11 mouse cellular contexts compared by ENCODE assay signal in the genomic region with DNA sequence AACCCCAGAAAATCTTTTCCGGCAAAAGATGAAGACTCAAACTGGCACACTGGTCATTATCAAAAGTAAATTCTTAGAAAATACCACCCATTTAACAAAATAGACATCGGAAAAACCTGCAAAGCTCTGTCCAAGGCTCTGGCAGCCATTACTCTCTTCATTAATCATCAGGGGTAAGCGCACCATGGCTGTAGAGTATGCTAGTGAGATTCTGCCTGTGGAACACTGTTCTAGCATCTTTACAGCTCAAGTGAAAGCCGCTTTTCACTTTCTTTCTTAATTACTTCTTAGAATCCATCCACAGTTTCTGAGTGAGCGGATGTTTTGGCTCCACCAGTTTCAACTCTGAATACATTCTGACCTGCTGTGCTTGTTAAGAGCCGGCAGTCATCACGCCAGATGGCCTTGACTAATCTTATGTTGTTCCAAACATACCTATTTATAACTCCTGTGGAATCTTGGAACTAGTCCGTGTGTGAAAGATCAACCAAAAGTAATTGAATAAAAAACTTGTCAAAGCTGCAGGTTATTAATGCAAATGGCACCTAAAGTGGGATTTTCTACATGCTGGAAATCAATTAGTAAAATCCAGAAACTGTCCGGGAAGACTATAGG.
DNase-seq lines count a peak whose midpoint lies in the region; ATAC-seq and TF ChIP-seq lines count a peak whose summit lies in the region.
"Had no signal": no experiment of that assay in that cellular context is flagged by ENCODE, and none has a peak within 500 bp of the region (broad histone marks: within the 10 kb centered on the region; RNA-seq: fewer than 3 reads in every experiment).

No protein-coding gene starts in this region.

- H3K36me3 ChIP-seq in embryonic facial prominence, embryonic 14.5 days (ENCODE audit: control insufficient read depth, insufficient read depth, low read length) = no peaks in the 10 kb centered on the region
- no peaks in the 10 kb centered on the region for H3K36me3 ChIP-seq in embryonic facial prominence, embryonic 10.5 days (replicated peaks)
- H3K36me3 ChIP-seq in kidney, adult 2 months (ENCODE audit: control insufficient read depth, insufficient read depth, low read length) = no peaks in the 10 kb centered on the region
- no peaks in the 10 kb centered on the region for H3K36me3 ChIP-seq in forebrain, postnatal 0 days (ENCODE audit: insufficient read depth)
- H3K36me3 ChIP-seq: limb, embryonic 15.5 days had no signal

- H3K27ac ChIP-seq in embryonic facial prominence, embryonic 14.5 days (replicated peaks; ENCODE audit: low read depth, low read length) = no peak overlapping the region
- no peak overlapping the region for H3K27ac ChIP-seq in embryonic facial prominence, embryonic 10.5 days (replicated peaks)
- no peak overlapping the region for H3K27ac ChIP-seq in kidney, adult 2 months (ENCODE audit: insufficient read depth, low read depth, low read length)
- no peak overlapping the region for H3K27ac ChIP-seq in forebrain, postnatal 0 days (ENCODE audit: low read depth, low read length)
- H3K27ac ChIP-seq: limb, embryonic 15.5 days had no signal

- H3K4me1 ChIP-seq in embryonic facial prominence, embryonic 14.5 days (ENCODE audit: control insufficient read depth, insufficient read depth, low read length) = no peaks in the 10 kb centered on the region
- no peaks in the 10 kb centered on the region for H3K4me1 ChIP-seq in embryonic facial prominence, embryonic 10.5 days
- H3K4me1 ChIP-seq in kidney, adult 2 months (ENCODE audit: control insufficient read depth, insufficient read depth, low read length) = no peaks in the 10 kb centered on the region; the same call in 1 of the 2 replicates
- no peaks in the 10 kb centered on the region for H3K4me1 ChIP-seq in forebrain, postnatal 0 days (ENCODE audit: insufficient read depth)
- H3K4me1 ChIP-seq: limb, embryonic 15.5 days had no signal

- 69% methylated on average over 9 of the region's 9 CpGs for WGBS in embryonic facial prominence, embryonic 14.5 days
- WGBS in embryonic facial prominence, embryonic 10.5 days = 81% methylated on average over 9 of the region's 9 CpGs
- WGBS in kidney, adult 2 months = 70% methylated on average over 9 of the region's 9 CpGs
- WGBS in forebrain, postnatal 0 days = 24% methylated on average over 9 of the region's 9 CpGs

- no peak for ATAC-seq in embryonic facial prominence, embryonic 14.5 days (ENCODE audit: low read depth)
- ATAC-seq in forebrain, postnatal 0 days = peak; percentile 76

- H3K9me3 ChIP-seq in embryonic facial prominence, embryonic 14.5 days (ENCODE audit: control insufficient read depth, low read length) = no peaks in the 10 kb centered on the region
- no peaks in the 10 kb centered on the region for H3K9me3 ChIP-seq in embryonic facial prominence, embryonic 10.5 days
- H3K9me3 ChIP-seq in forebrain, postnatal 0 days (ENCODE audit: low read length) = no peaks in the 10 kb centered on the region
- H3K9me3 ChIP-seq: limb, embryonic 15.5 days had no signal

- no peak overlapping the region for H3K9ac ChIP-seq in embryonic facial prominence, embryonic 14.5 days (ENCODE audit: low read depth, low read length)
- H3K9ac ChIP-seq in forebrain, postnatal 0 days = no peak overlapping the region
- H3K9ac ChIP-seq: limb, embryonic 15.5 days had no signal

- no peak overlapping the region for H3K4me3 ChIP-seq in embryonic facial prominence, embryonic 14.5 days (ENCODE audit: low read depth, low read length)
- H3K4me3 ChIP-seq in embryonic facial prominence, embryonic 10.5 days = no peak overlapping the region
- no peak overlapping the region for H3K4me3 ChIP-seq in kidney, adult 2 months (ENCODE audit: insufficient read depth, low read depth, low read length)
- no peak overlapping the region for H3K4me3 ChIP-seq in forebrain, postnatal 0 days (ENCODE audit: low read depth, low read length)
- H3K4me3 ChIP-seq: limb, embryonic 15.5 days; myocyte had no signal

- DNase-seq in embryonic facial prominence, embryonic 14.5 days (ENCODE audit: low spot score) = peak; percentile 52
- DNase-seq in embryonic facial prominence, embryonic 10.5 days (ENCODE audit: low spot score) = no peak
- peak; percentile 17 for DNase-seq in kidney, adult 2 months
- DNase-seq in kidney, adult 18-20 months = no peak
- peak; percentile 8 for DNase-seq in R1 (ENCODE audit: low read depth, low spot score)
- DNase-seq in forebrain, postnatal 0 days = peak; percentile 46
- DNase-seq in yolk sac, embryonic 10.5 days (ENCODE audit: low spot score) = no peak
- no peak for DNase-seq in kidney, postnatal 4 days
- DNase-seq: lung, postnatal 14 days had no signal

- TF ChIP-seq POLR2A in kidney, adult 2 months (IDR thresholded peaks at IDR 0.05; ENCODE audit: low read depth, low read length) = no peak

- no peak for TF ChIP-seq CTCF in kidney, adult 2 months (conservative IDR thresholded peaks at IDR 0.05; ENCODE audit: insufficient read depth, insufficient read length, low read depth, low read length)
- TF ChIP-seq CTCF in forebrain, postnatal 0 days (IDR thresholded peaks at IDR 0.05; ENCODE audit: low read depth) = no peak

- no peak overlapping the region for H3K4me2 ChIP-seq in embryonic facial prominence, embryonic 14.5 days (ENCODE audit: low read depth, low read length)
- H3K4me2 ChIP-seq in forebrain, postnatal 0 days (ENCODE audit: low read depth) = no peak overlapping the region
- H3K4me2 ChIP-seq: limb, embryonic 15.5 days had no signal

- H3K27me3 ChIP-seq in embryonic facial prominence, embryonic 14.5 days (replicated peaks; ENCODE audit: control insufficient read depth, insufficient read depth, low read length) = no peaks in the 10 kb centered on the region
- no peaks in the 10 kb centered on the region for H3K27me3 ChIP-seq in embryonic facial prominence, embryonic 10.5 days (replicated peaks; ENCODE audit: low read depth, poor library complexity, severe bottlenecking)
- no peaks in the 10 kb centered on the region for H3K27me3 ChIP-seq in kidney, adult 2 months (replicated peaks; ENCODE audit: control insufficient read depth, insufficient read depth, low read length)
- H3K27me3 ChIP-seq in forebrain, postnatal 0 days (ENCODE audit: insufficient read depth, low read length) = no peaks in the 10 kb centered on the region
- H3K27me3 ChIP-seq: limb, embryonic 15.5 days had no signal

Comparison
In these comparisons a context has a peak if more than half of its experiments do, and no peak if none do; other contexts are left out.
1. DNase-seq: peak in embryonic facial prominence, embryonic 14.5 days (single experiment), kidney, adult 2 months (single experiment), R1 (single experiment) and forebrain, postnatal 0 days (single experiment); none in embryonic facial prominence, embryonic 10.5 days (single experiment), kidney, adult 18-20 months (single experiment), yolk sac, embryonic 10.5 days (single experiment) and kidney, postnatal 4 days (0 of 2).